Mouse (Mus musculus) neural tube, embryonic 12.5 days (tissue): ENCODE results near the gene Trim58. TPM values are rescaled to one million over a fixed set of nuclear protein-coding genes. Genes with fewer than 3 reads are reported as not detected.

Experiments
- ATAC-seq: fragments of 200-750 bp; cut with Nextera tagmentation; 2 replicates; pipeline ENCODE4 v1.8.0; 2017; ENCODE audit warnings: low read depth, mild to moderate bottlenecking, moderate TSS enrichment, moderate library complexity; ENCODE audit not compliant: low FRiP score
- H3K27ac ChIP-seq: fragments of 300-500 bp; sonication (generic); 2 replicates; pipeline ENCODE4 v1.5.1; 2016
- H3K27me3 ChIP-seq: fragments of 300-500 bp; sonication (generic); replicated peaks from 2 replicates; pipeline ENCODE4 v1.6.1; 2016; ENCODE audit warnings: mild to moderate bottlenecking
- H3K36me3 ChIP-seq: fragments of 300-500 bp; sonication (generic); 2 replicates; pipeline ENCODE4 v1.6.1; 2016; ENCODE audit warnings: mild to moderate bottlenecking
- H3K4me1 ChIP-seq: fragments of 300-500 bp; sonication (generic); 2 replicates; pipeline ENCODE4 v1.6.1; 2016
- H3K4me2 ChIP-seq: fragments of 300-500 bp; sonication (generic); replicated peaks from 2 replicates; pipeline ENCODE4 v1.6.1; 2016; ENCODE audit warnings: mild to moderate bottlenecking
- H3K4me3 ChIP-seq: fragments of 300-500 bp; sonication (generic); 2 replicates; pipeline ENCODE4 v1.5.1; 2016
- H3K9ac ChIP-seq: fragments of 300-500 bp; sonication (generic); 2 replicates; pipeline ENCODE4 v1.6.1; 2016; ENCODE audit warnings: mild to moderate bottlenecking
- H3K9me3 ChIP-seq: fragments of 300-500 bp; sonication (generic); 2 replicates; pipeline ENCODE4 v1.6.1; 2016; ENCODE audit warnings: mild to moderate bottlenecking
- WGBS: fragments of 180-500 bp; shearing (Covaris S2); methylation state at CpG from one replicate; pipeline ENCODE4 v1.1.7; 2016; 5-methylcytosine and 5-hydroxymethylcytosine counted together
- polyA plus RNA-seq: library from polyadenylated mRNA; unstranded; fragments of >200 nt; fragmentation: Nextera tagmentation; extraction: Ambion mirVana; gene quantifications from 2 replicates; pipeline ENCODE4 v1.2.1, GENCODE M21; 2016

The Trim58 gene
- 0.41 and 0.44 TPM in 2 replicates for polyA plus RNA-seq

DNA sequence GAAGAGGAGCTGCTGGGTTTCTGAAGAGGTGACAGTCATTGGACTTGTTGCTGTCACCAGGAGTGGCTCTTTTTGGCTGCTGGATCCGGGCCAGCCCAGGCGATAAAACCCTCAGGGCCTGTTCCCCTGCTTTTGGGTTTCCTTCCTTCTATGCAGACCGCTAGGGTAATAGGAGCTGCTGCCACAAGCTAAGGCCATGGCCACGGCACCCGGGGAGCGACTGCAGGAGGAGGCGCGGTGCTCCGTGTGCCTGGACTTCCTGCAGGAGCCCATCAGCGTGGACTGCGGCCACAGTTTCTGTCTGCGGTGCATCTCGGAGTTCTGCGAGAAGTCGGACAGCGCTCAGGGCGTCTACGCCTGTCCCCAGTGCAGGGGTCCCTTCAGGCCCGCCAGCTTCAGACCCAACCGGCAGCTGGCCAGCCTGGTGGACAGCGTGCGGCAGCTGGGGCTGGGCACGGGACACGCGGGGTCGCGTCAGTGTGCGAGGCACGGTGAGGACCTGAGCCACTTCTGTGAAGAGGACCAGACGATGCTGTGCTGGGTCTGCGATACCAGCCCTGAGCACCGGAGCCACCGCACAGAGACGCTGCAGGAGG, at the start of gene Trim58:
TSS of gene Trim58 (plus strand) at position 194 of the 596 bp plus-strand sequence.
- no peak for ATAC-seq
- H3K4me1 ChIP-seq, result peaks cover 9% of the 10 kb centered on the region
- H3K4me2 ChIP-seq, result peak within 1 kb of the TSS; percentile 93
- no peaks in the 10 kb centered on the region for H3K36me3 ChIP-seq
- H3K9me3 ChIP-seq, result no peaks in the 10 kb centered on the region
- H3K9ac ChIP-seq, result peak within 1 kb of the TSS; percentile 48
- no peak within 1 kb of the TSS for H3K27ac ChIP-seq
- peaks cover 14% of the 10 kb centered on the region for H3K27me3 ChIP-seq
- peak within 1 kb of the TSS; percentile 43 for H3K4me3 ChIP-seq
- WGBS, result 6% methylated on average over 34 of the region's 34 CpGs

DNA sequence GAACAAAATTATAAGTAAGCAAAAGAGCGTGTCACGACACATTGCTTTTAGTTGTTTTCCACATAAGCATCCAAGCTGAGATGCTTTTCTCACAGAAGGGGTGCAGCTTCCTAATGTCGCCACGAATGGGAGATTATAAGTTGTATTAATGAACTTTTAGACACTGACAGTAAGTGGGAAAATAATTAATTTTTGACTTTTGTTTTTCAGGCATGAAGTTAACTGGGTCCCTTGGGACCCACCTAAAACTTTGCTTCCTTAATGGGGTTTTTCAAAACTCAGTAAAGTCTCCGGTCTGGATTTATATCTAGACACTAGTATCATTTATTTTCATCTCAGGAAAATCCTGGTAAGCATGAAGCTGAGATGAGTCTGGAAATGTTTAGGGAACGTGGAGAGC, 45.5 kb upstream of the Trim58 start, which contains the start of gene Olfr324:
TSS of gene Olfr324 (plus strand) at position 301 of the 400 bp plus-strand sequence.
- 85% methylated on average over 6 of the region's 6 CpGs for WGBS
- Histone ChIP-seq H3K36me3 (no peaks in the 10 kb centered on the region), H3K27ac (no peak within 1 kb of the TSS), H3K9ac (no peak within 1 kb of the TSS), H3K4me3 (no peak within 1 kb of the TSS), H3K9me3 (no peaks in the 10 kb centered on the region), H3K4me2 (no peak within 1 kb of the TSS), H3K27me3 (no peaks in the 10 kb centered on the region), H3K4me1 (no peaks in the 10 kb centered on the region)
- ATAC-seq, result no peak

DNA sequence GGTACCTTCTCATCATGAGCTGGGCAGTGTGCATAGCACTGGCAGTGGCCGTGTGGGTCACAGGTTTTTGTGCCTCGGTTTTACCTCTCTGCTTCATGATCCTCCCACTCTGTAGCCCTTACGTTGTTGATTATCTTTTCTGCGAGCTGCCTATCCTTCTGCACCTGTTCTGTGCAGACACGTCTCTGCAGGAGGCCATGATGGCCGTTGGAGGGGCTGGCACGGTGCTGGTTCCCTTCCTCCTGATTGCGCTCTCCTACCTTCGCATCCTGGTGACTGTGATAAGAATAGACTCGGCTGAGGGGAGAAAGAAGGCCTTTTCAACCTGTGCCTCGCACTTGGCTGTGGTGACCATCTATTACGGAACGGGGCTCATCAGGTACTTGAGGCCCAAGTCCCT, 42.4 kb upstream of the Trim58 start:
- Histone ChIP-seq H3K4me1 (no peaks in the 10 kb centered on the region), H3K9ac (no peak overlapping the region), H3K27me3 (no peaks in the 10 kb centered on the region), H3K9me3 (no peaks in the 10 kb centered on the region), H3K27ac (no peak overlapping the region), H3K4me3 (no peak overlapping the region), H3K4me2 (no peak overlapping the region), H3K36me3 (no peaks in the 10 kb centered on the region)
- WGBS, result 86% methylated on average over 13 of the region's 13 CpGs
- no peak for ATAC-seq

DNA sequence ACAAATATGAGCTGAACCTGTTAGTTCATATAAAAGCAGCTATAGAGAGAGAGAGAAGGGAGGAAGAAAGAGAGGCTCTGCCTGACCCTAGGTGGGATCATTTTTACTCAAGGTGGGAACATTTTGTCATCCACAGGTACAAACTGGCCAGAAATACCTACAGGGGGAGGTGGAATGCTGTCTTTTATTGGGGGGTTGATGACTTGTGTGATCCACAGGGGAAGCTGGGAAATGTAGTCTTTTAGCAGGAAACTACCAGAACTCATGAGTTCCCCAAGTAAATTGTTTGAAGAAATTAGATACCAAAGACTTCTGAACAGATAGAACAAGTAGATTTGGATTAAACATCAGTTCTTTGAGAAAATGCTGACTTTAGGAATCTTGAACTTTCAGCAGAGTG, 38.2 kb upstream of the Trim58 start:
- H3K4me2 ChIP-seq, result no peak overlapping the region
- H3K36me3 ChIP-seq, result no peaks in the 10 kb centered on the region
- H3K27ac ChIP-seq, result no peak overlapping the region
- ATAC-seq, result no peak
- no peak overlapping the region for H3K4me3 ChIP-seq
- H3K9ac ChIP-seq, result no peak overlapping the region
- H3K27me3 ChIP-seq, result no peaks in the 10 kb centered on the region
- H3K4me1 ChIP-seq, result no peaks in the 10 kb centered on the region
- no peaks in the 10 kb centered on the region for H3K9me3 ChIP-seq

DNA sequence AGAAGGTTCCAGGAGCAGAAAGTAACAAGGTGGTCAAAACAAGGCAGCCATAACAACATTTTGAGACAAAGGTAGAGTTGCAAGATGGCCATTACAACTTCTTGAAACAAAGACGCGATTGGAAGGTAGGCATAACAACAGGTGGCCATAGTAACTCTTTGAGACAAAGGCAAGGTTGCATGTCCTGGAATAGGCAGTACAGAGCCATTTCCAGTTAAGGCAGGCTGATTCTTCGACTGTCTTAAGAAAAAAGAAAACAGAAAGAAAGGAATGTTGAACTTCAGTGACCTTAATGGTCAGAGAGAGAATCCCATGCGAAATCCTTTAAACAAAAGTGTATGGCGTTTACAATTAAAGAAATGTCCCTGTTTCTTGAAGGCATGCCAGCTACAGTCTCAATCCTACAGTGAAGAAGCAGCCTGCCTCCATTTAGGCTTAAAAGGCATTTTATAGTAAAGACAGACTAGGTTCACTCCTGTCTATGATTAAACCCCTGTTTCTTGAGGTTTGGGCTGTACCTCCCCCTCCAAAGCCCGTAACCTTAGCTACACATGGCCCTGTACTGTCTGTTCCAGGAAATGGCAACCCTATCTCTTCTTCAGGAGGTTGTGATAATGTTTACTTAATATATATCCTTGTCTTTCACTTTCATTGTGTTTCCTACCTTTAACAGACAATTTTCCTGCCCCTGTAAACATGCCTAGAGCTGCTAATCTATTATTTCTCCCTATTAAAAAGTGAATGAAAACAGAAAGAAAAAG, 37.3 kb upstream of the Trim58 start:
- H3K36me3 ChIP-seq, result no peaks in the 10 kb centered on the region
- H3K4me3 ChIP-seq, result no peak overlapping the region
- ATAC-seq, result no peak
- no peak overlapping the region for H3K4me2 ChIP-seq
- H3K9me3 ChIP-seq, result no peaks in the 10 kb centered on the region
- no peaks in the 10 kb centered on the region for H3K27me3 ChIP-seq
- WGBS, result 82% methylated on average over 6 of the region's 6 CpGs
- no peaks in the 10 kb centered on the region for H3K4me1 ChIP-seq
- H3K27ac ChIP-seq, result no peak overlapping the region
- H3K9ac ChIP-seq, result no peak overlapping the region

DNA sequence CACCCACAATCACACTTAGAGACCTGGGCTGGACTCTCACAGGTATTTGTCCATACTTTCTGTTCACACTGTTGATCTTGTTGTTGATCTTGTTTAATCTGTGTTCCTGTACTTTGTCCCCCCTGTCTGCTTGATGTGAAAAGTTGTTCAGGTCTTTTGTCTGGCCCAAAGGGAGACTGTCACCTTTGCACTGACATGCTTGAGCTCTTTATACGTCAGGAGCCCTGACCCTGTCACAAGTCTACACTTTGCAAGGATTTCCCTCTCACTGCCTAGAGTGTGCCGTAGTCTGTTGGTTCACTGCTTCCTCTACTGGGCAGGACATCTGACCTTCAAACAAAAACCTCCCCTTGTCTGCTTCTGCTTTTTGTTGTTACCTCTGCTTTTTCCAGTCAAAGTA, 35.6 kb upstream of the Trim58 start:
- H3K4me2 ChIP-seq, result no peak overlapping the region
- no peaks in the 10 kb centered on the region for H3K36me3 ChIP-seq
- no peaks in the 10 kb centered on the region for H3K4me1 ChIP-seq
- H3K9me3 ChIP-seq, result no peaks in the 10 kb centered on the region
- no peak overlapping the region for H3K27ac ChIP-seq
- 81% methylated on average over 2 of the region's 2 CpGs for WGBS
- no peaks in the 10 kb centered on the region for H3K27me3 ChIP-seq
- no peak overlapping the region for H3K4me3 ChIP-seq
- no peak for ATAC-seq
- H3K9ac ChIP-seq, result no peak overlapping the region

DNA sequence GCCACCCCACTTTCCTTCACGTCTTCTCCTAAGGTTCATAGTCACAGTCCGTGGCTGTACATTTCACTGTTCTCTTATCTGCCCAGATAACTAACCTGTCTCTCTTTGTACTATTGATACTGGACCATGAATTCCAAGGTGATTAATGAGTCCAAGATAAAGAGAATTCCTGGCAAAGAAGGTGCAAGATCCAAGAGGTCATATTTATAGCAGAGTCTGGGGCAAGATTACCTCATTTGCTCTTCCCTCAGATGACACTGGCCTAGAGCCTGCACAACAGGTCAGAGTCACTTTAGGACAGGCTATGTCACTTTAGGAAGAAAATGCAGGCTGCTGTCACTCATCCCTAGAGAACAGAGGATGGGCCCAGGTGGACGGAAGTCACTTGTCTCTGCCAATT, 35.0 kb upstream of the Trim58 start:
- Histone ChIP-seq H3K27me3 (no peaks in the 10 kb centered on the region), H3K4me2 (no peak overlapping the region), H3K9me3 (no peaks in the 10 kb centered on the region), H3K9ac (no peak overlapping the region), H3K4me3 (no peak overlapping the region), H3K4me1 (no peaks in the 10 kb centered on the region), H3K27ac (no peak overlapping the region), H3K36me3 (no peaks in the 10 kb centered on the region)
- WGBS, result 91% methylated on average over 3 of the region's 3 CpGs
- no peak for ATAC-seq

DNA sequence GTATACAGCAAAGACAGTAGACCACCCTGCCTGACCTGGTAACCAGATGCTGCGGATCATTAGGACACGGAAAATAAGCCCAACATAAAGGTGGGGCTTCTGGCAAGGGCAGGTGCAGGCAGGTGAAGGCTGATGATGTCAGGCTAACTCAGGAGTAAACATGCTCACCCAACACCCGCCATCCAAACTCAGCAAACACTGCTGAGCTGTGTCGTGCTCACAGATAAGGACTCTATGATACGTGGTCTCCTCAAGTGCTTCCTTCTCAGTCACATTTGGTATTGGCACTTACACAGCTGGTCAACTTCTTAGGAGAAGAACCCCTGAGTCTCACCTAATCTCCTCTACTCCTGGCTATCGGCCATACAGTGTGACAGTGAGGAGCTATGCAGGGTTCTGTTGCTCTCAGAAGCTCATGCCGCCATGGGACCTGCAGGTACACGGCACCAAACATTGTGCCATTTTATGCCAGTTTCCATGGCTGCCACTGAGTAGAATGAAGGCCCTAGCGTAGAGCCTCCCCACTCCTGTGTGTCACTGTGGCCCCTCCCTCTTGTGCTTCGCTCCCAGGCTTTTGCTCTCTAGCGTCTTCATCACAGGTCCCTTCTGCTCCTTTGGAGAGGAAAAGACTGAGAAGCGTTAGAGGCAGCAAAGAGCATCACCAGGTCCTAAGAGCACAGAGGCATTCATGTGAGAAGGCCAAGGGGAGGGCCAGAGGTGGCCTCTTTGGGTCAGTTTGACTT, 33.9 kb upstream of the Trim58 start:
- no peaks in the 10 kb centered on the region for H3K9me3 ChIP-seq
- H3K36me3 ChIP-seq, result no peaks in the 10 kb centered on the region
- no peak overlapping the region for H3K4me2 ChIP-seq
- 89% methylated on average over 12 of the region's 12 CpGs for WGBS
- ATAC-seq, result no peak
- no peak overlapping the region for H3K27ac ChIP-seq
- H3K27me3 ChIP-seq, result no peaks in the 10 kb centered on the region
- no peaks in the 10 kb centered on the region for H3K4me1 ChIP-seq
- H3K9ac ChIP-seq, result no peak overlapping the region
- no peak overlapping the region for H3K4me3 ChIP-seq

DNA sequence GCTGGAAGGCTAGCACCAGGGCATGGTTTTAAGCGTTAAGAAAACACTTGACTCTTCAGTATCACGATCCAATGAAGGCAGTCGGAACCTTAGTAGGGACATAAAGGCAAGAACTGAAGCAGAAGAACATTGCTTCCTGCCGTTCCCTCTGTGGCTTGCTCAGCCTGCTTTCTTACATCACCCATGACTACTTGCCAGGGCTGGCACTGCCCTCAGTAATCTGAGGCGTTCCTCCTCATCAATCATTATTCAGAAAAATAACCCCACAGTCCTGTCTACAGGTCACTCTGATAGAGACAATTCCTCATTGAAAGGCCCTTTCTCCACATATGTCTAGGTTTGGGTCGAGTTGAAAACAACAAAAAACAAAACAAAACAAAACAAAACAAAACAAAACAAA, 33.2 kb upstream of the Trim58 start:
- Histone ChIP-seq H3K4me3 (no peak overlapping the region), H3K4me1 (no peaks in the 10 kb centered on the region), H3K4me2 (no peak overlapping the region), H3K9ac (no peak overlapping the region), H3K27ac (no peak overlapping the region), H3K9me3 (no peaks in the 10 kb centered on the region), H3K36me3 (no peaks in the 10 kb centered on the region), H3K27me3 (no peaks in the 10 kb centered on the region)
- ATAC-seq, result no peak
- WGBS, result 83% methylated on average over 6 of the region's 6 CpGs

DNA sequence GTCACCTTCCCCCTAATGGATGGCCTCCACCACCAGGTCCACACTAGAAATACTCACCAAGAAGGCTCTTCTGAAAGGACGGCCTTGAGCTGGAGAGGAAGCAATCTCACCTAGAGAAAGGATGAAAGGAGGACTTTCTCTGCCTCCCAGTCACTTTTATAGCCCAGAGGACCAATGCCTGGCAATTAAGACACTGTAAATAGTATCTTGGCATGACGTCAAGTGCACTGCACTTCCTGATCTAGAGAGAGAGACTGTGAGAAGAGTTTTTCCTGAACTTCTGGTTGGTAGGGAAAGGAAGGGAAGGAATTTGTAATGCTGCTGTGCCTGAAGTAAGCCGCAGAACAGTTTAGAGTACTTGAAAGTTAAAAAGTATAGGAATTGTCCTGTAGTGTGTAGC, 26.9 kb upstream of the Trim58 start:
- H3K36me3 ChIP-seq, result no peaks in the 10 kb centered on the region
- no peak overlapping the region for H3K27ac ChIP-seq
- no peak overlapping the region for H3K4me2 ChIP-seq
- no peak overlapping the region for H3K9ac ChIP-seq
- ATAC-seq, result no peak
- H3K4me3 ChIP-seq, result no peak overlapping the region
- H3K4me1 ChIP-seq, result no peaks in the 10 kb centered on the region
- 63% methylated on average over 3 of the region's 3 CpGs for WGBS
- no peaks in the 10 kb centered on the region for H3K9me3 ChIP-seq
- no peaks in the 10 kb centered on the region for H3K27me3 ChIP-seq

DNA sequence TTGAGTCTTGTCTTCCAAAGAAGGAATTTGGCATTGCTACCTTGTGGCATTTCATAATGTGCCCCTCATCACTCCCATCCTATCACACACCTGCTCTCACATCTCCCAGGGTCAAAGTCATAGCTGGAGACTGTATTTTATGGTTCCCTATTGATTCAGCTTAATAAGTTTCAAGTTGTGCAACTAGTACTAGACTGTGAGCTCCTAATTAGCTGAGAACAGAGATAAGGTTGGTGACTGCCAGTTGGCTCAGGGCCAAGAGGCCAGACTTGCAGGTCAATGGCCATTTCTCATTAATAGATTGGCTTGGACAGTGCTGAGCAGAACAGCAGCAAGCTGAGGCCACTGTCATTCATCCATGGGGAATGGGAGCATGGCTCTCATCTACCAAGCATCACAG, 25.7 kb upstream of the Trim58 start:
- Histone ChIP-seq H3K27ac (no peak overlapping the region), H3K9me3 (no peaks in the 10 kb centered on the region), H3K4me2 (no peak overlapping the region), H3K36me3 (no peaks in the 10 kb centered on the region), H3K4me1 (no peaks in the 10 kb centered on the region), H3K27me3 (no peaks in the 10 kb centered on the region), H3K9ac (no peak overlapping the region), H3K4me3 (no peak overlapping the region)
- ATAC-seq, result no peak

DNA sequence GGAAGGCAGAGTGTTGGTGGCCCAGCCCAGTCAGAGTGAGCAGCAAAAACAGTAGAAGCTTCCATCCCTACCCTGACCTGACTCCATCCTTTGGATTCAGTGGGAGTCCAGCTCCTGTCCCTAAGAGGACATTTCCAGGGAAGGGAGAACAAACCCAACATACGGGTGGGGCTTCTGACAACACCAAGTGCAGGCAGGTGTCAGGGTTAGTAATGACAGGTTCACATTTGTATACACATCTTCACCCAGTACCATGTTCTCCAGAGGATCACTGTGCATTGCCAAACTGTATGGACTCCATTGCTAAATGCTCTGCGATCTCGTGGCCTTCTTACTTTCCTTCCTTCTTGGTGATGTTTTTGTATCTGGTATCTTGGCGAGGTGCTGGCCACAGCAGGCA, 24.3 kb upstream of the Trim58 start, which contains the start of gene 2210407C18Rik:
TSS of gene 2210407C18Rik (minus strand) at position 101 of the 400 bp plus-strand sequence.
- no peaks in the 10 kb centered on the region for H3K27me3 ChIP-seq
- 93% methylated on average over 4 of the region's 4 CpGs for WGBS
- no peaks in the 10 kb centered on the region for H3K9me3 ChIP-seq
- no peak for ATAC-seq
- H3K4me1 ChIP-seq, result no peaks in the 10 kb centered on the region
- no peak within 1 kb of the TSS for H3K4me2 ChIP-seq
- no peak within 1 kb of the TSS for H3K27ac ChIP-seq
- H3K9ac ChIP-seq, result no peak within 1 kb of the TSS
- no peak within 1 kb of the TSS for H3K4me3 ChIP-seq
- no peaks in the 10 kb centered on the region for H3K36me3 ChIP-seq
